Mouse (Mus musculus): ENCODE measurements around the gene Rnf169.

Rnf169 gene

GRCm38 (mm10) chr7:99893967-99894366, 86.3 kb downstream of the Rnf169 start:
- DNase-seq (ENCODE audit: low read depth), result no peak

- no peak for DNase-seq (ENCODE audit: low read depth)
Observed at GRCm38 (mm10) chr7:99892351-99892750, 87.9 kb downstream of the Rnf169 start.

GRCm38 (mm10) chr7:99891471-99891870, 88.8 kb downstream of the Rnf169 start:
- no peak for DNase-seq (ENCODE audit: low read depth)

- DNase-seq (ENCODE audit: low read depth), result no peak
Observed at GRCm38 (mm10) chr7:99890168-99890755, 90.0 kb downstream of the Rnf169 start.

- no peak for DNase-seq (ENCODE audit: low read depth)
Observed at GRCm38 (mm10) chr7:99889175-99889880, 90.9 kb downstream of the Rnf169 start.

GRCm38 (mm10) chr7:99887743-99888142, 92.5 kb downstream of the Rnf169 start:
- DNase-seq (ENCODE audit: low read depth), result no peak

GRCm38 (mm10) chr7:99887230-99887735, 93.0 kb downstream of the Rnf169 start:
- no peak for DNase-seq (ENCODE audit: low read depth)

- DNase-seq (ENCODE audit: low read depth), result no peak
Observed at GRCm38 (mm10) chr7:99878254-99878653, 102.0 kb downstream of the Rnf169 start.

- DNase-seq (ENCODE audit: low read depth), result peak; percentile 84
Observed at GRCm38 (mm10) chr7:99876345-99876744, 103.9 kb downstream of the Rnf169 start.

GRCm38 (mm10) chr7:99875891-99876290, 104.4 kb downstream of the Rnf169 start:
- DNase-seq (ENCODE audit: low read depth), result no peak

- no peak for DNase-seq (ENCODE audit: low read depth)
Observed at GRCm38 (mm10) chr7:99873965-99874364, 106.3 kb downstream of the Rnf169 start.
